In genomic region chr4:148622485-148622884, GRCm38 (mm10) we compare ENCODE assay signal across 24 mouse cellular contexts. TPM values are rescaled to one million over a fixed set of nuclear protein-coding genes. Genes with fewer than 3 reads are reported as not detected.
DNase-seq lines count a peak whose midpoint lies in the region; TF ChIP-seq lines count a peak whose summit lies in the region.
"Had no signal": no experiment of that assay in that cellular context is flagged by ENCODE, and none has a peak within 500 bp of the region (broad histone marks: within the 10 kb centered on the region; RNA-seq: fewer than 3 reads in every experiment).

No protein-coding gene starts in this region.

- no peak overlapping the region for H3K9ac ChIP-seq in liver, adult 2 months (ENCODE audit: low read depth, low read length)
- H3K9ac ChIP-seq: embryonic facial prominence, embryonic 12.5 days; forebrain, embryonic 13.5 days; forebrain, embryonic 15.5 days had no signal

- TF ChIP-seq POLR2A in liver, adult 2 months (IDR thresholded peaks at IDR 0.05; ENCODE audit: extremely low read depth, insufficient read depth, low read length): no peak

- H3K4me1 ChIP-seq in liver, adult 2 months (ENCODE audit: control insufficient read depth, insufficient read depth, low read length): peaks cover 40% of the 10 kb centered on the region

- peak overlapping the region; percentile 17; the same call in 1 of the 2 replicates for H3K27ac ChIP-seq in liver, adult 2 months (replicated peaks; ENCODE audit: insufficient read depth, low read depth, low read length)
- H3K27ac ChIP-seq: embryonic facial prominence, embryonic 10.5 days; embryonic facial prominence, embryonic 12.5 days; forebrain, embryonic 13.5 days; forebrain, embryonic 15.5 days had no signal

- H3K4me3 ChIP-seq in liver, adult 2 months (ENCODE audit: insufficient read depth, low read depth, low read length): no peak overlapping the region
- H3K4me3 ChIP-seq: embryonic facial prominence, embryonic 10.5 days; embryonic facial prominence, embryonic 12.5 days; forebrain, embryonic 13.5 days; forebrain, embryonic 15.5 days had no signal

- peaks cover 54% of the 10 kb centered on the region for H3K36me3 ChIP-seq in liver, adult 2 months (ENCODE audit: control insufficient read depth, insufficient read depth, low read length)

- peaks cover 30% of the 10 kb centered on the region; the same call in 1 of the 2 replicates for H3K79me2 ChIP-seq in liver, adult 2 months (ENCODE audit: control insufficient read depth, insufficient read depth, low read length)

- peak; percentile 54 for DNase-seq in liver, adult 2 months (ENCODE audit: extremely low read depth, low read depth, low spot score)
- DNase-seq in liver (no peak), R1 (ENCODE audit: low read depth, low spot score) (peak; percentile 13)
- no peak for DNase-seq in cerebellum, adult 9-10 months
- DNase-seq in lung, postnatal 25 days (ENCODE audit: low spot score): no peak
- DNase-seq: adrenal gland, adult 2 months; adrenal gland, postnatal 10 days; adrenal gland, postnatal 25 days; cerebellum, adult 11 months; cerebellum, adult 18-20 months; cerebellum, adult 8-10 months; cerebellum, postnatal 10 days; cerebellum, postnatal 25 days had no signal

- no peaks in the 10 kb centered on the region for H3K27me3 ChIP-seq in liver, adult 2 months (ENCODE audit: control insufficient read depth, insufficient read depth, low read length)
- H3K27me3 ChIP-seq: embryonic facial prominence, embryonic 12.5 days; forebrain, embryonic 13.5 days; forebrain, embryonic 15.5 days; Patski had no signal

- 56% methylated on average over 4 of the region's 4 CpGs for WGBS in liver, adult 2 months

- no peak for TF ChIP-seq CTCF in liver, adult 2 months (IDR thresholded peaks at IDR 0.05; ENCODE audit: low read depth, low read length)

RNA-seq across cellular contexts. Expression of gene Tardbp, which starts 4.3 kb away (rescaled TPM):
- total RNA-seq in liver, adult 2 months (2014; rRNA removed): 87.2 and 111 TPM in 2 replicates
- polyA plus RNA-seq in liver, adult 2 months (2012; rRNA removed): 33.2 and 33.4 TPM in 2 replicates

RNA-seq across cellular contexts. Expression of gene Masp2, which starts 20.1 kb away (rescaled TPM):
- 191 and 270 TPM in 2 replicates for total RNA-seq in liver, adult 2 months (2014; rRNA removed)
- 712 and 829 TPM in 2 replicates for polyA plus RNA-seq in liver, adult 2 months (2012; rRNA removed)
- polyA plus RNA-seq: embryonic facial prominence, embryonic 10.5 days had no signal

RNA-seq across cellular contexts. Expression of gene Gm572, which starts 20.6 kb away (rescaled TPM):
- total RNA-seq in liver, adult 2 months (2014; rRNA removed): not detected in 2 replicates
- not detected in 2 replicates for polyA plus RNA-seq in liver, adult 2 months (2012; rRNA removed)
- total RNA-seq: adrenal gland, adult 2 months; adrenal gland, postnatal 25 days; G1E had no signal
- polyA plus RNA-seq: brain, embryonic 14.5 days; C2C12; cortical plate, adult 2 months; embryonic facial prominence, embryonic 10.5 days; embryonic facial prominence, embryonic 12.5 days; forebrain, embryonic 11.5 days; forebrain, embryonic 13.5 days; forebrain, embryonic 15.5 days; frontal cortex, adult 2 months; G1E; Patski had no signal

RNA-seq across cellular contexts. Expression of gene Srm, which starts 31.2 kb away (rescaled TPM):
- total RNA-seq in liver, adult 2 months (2014; rRNA removed): 11.1 and 14.7 TPM in 2 replicates
- polyA plus RNA-seq in liver, adult 2 months (2012; rRNA removed): 33.1 and 39.5 TPM in 2 replicates

Comparison
In these comparisons a context has a peak if more than half of its experiments do, and no peak if none do; other contexts are left out.
1. DNase-seq: peak in liver, adult 2 months (single experiment) and R1 (single experiment); none in liver (single experiment), cerebellum, adult 9-10 months (single experiment) and lung, postnatal 25 days (single experiment).